Mouse (Mus musculus) liver, embryonic 11.5 days (tissue): Measurements from ENCODE around the gene Car14. TPM values are rescaled to one million over a fixed set of nuclear protein-coding genes. Genes with fewer than 3 reads are reported as not detected.

Source experiments
- ATAC-seq: fragments of 200-750 bp; cut with Nextera tagmentation; replicated peaks from 2 replicates; pipeline ENCODE4 v1.8.0; 2017; ENCODE audit warnings: moderate number of reproducible peaks, mild to moderate bottlenecking, moderate TSS enrichment, moderate library complexity; ENCODE audit not compliant: low FRiP score
- DNase-seq: peaks from one replicate; pipeline ENCODE4 v3.0.0-alpha.2; 2017; ENCODE audit warnings: low spot score
- H3K27ac ChIP-seq: fragments of 300-500 bp; sonication (generic); 2 replicates; pipeline ENCODE4 v1.5.1; 2014; ENCODE audit warnings: mild to moderate bottlenecking, low read depth, low read length, control low read depth
- H3K27me3 ChIP-seq: fragments of 300-500 bp; sonication (generic); replicated peaks from 2 replicates; pipeline ENCODE4 v1.6.1; 2014; ENCODE audit warnings: low read length, mixed read lengths; ENCODE audit not compliant: control insufficient read depth, insufficient read depth
- H3K36me3 ChIP-seq: fragments of 300-500 bp; sonication (generic); 2 replicates; pipeline ENCODE4 v1.6.1; 2014; ENCODE audit warnings: mild to moderate bottlenecking, low read length, moderate library complexity, mixed read lengths; ENCODE audit not compliant: control insufficient read depth, insufficient read depth
- H3K4me1 ChIP-seq: fragments of 300-500 bp; sonication (generic); replicated peaks from 2 replicates; pipeline ENCODE4 v1.6.1; 2014; ENCODE audit warnings: low read length, mixed read lengths; ENCODE audit not compliant: control insufficient read depth, insufficient read depth
- H3K4me2 ChIP-seq: fragments of 300-500 bp; sonication (generic); 2 replicates; pipeline ENCODE4 v1.6.1; 2014; ENCODE audit warnings: mild to moderate bottlenecking, control low read depth, moderate library complexity
- H3K4me3 ChIP-seq: fragments of 300-500 bp; sonication (generic); 2 replicates; pipeline ENCODE4 v1.5.1; 2014; ENCODE audit warnings: low read depth, low read length, control low read depth
- H3K9ac ChIP-seq: fragments of 300-500 bp; sonication (generic); 2 replicates; pipeline ENCODE4 v1.6.1; 2014; ENCODE audit warnings: low read depth, low read length, control low read depth
- H3K9me3 ChIP-seq: fragments of 300-500 bp; sonication (generic); 2 replicates; pipeline ENCODE4 v1.6.1; 2016; ENCODE audit warnings: low read length, inconsistent platforms, mixed read lengths; ENCODE audit not compliant: control insufficient read depth
- WGBS: fragments of 180-500 bp; shearing (Covaris S2); extraction: QIAGEN DNeasy Blood & Tissue Kit; methylation state at CpG from one replicate; pipeline ENCODE4 v1.1.7; 2014; 5-methylcytosine and 5-hydroxymethylcytosine counted together
- polyA plus RNA-seq: library from polyadenylated mRNA; unstranded; fragments of >200 nt; fragmentation: Nextera tagmentation; extraction: Ambion mirVana; gene quantifications from 2 replicates; pipeline ENCODE4 v1.2.1, GENCODE M21; 2014

Gene Car14
- polyA plus RNA-seq, 1 experiment from 2014 or later = 27.4 TPM

GRCm38 (mm10) chr3:95942749-95943148, 38.3 kb upstream of the Car14 start:
- Histone ChIP-seq H3K4me3 (no peak overlapping the region), H3K9me3 (no peaks in the 10 kb centered on the region), H3K27ac (no peak overlapping the region), H3K27me3 (no peaks in the 10 kb centered on the region), H3K4me1 (no peaks in the 10 kb centered on the region), H3K36me3 (peaks cover 62% of the 10 kb centered on the region), H3K9ac (no peak overlapping the region), H3K4me2 (no peak overlapping the region)
- DNase-seq = no peak
- no peak for ATAC-seq
- 80% methylated on average over 6 of the region's 6 CpGs for WGBS

GRCm38 (mm10) chr3:95938835-95939234, 34.3 kb upstream of the Car14 start:
- no peaks in the 10 kb centered on the region for H3K4me1 ChIP-seq
- no peak overlapping the region for H3K4me3 ChIP-seq
- no peak overlapping the region for H3K9ac ChIP-seq
- no peaks in the 10 kb centered on the region for H3K27me3 ChIP-seq
- DNase-seq (no peak), ATAC-seq (no peak)
- no peaks in the 10 kb centered on the region for H3K9me3 ChIP-seq
- H3K36me3 ChIP-seq = peaks cover 74% of the 10 kb centered on the region
- H3K4me2 ChIP-seq = no peak overlapping the region
- 89% methylated on average over 15 of the region's 15 CpGs for WGBS
- H3K27ac ChIP-seq = no peak overlapping the region

GRCm38 (mm10) chr3:95938217-95938616, 33.7 kb upstream of the Car14 start:
- 97% methylated on average over 8 of the region's 8 CpGs for WGBS
- no peaks in the 10 kb centered on the region for H3K27me3 ChIP-seq

GRCm38 (mm10) chr3:95934448-95934847, 30.0 kb upstream of the Car14 start:
- Histone ChIP-seq H3K4me2 (no peak overlapping the region), H3K4me3 (no peak overlapping the region), H3K27ac (no peak overlapping the region), H3K4me1 (peaks cover 11% of the 10 kb centered on the region), H3K9me3 (no peaks in the 10 kb centered on the region), H3K9ac (no peak overlapping the region), H3K27me3 (no peaks in the 10 kb centered on the region), H3K36me3 (peaks cover 50% of the 10 kb centered on the region)
- no peak for DNase-seq
- ATAC-seq = no peak
- 76% methylated on average over 1 of the region's 1 CpGs for WGBS

More at GRCm38 (mm10) chr3:95938217-95938616, 33.7 kb upstream of the Car14 start:
- no peak for DNase-seq
- H3K9ac ChIP-seq = no peak overlapping the region
- H3K9me3 ChIP-seq = no peaks in the 10 kb centered on the region
- no peak for ATAC-seq
- peaks cover 78% of the 10 kb centered on the region for H3K36me3 ChIP-seq
- H3K4me3 ChIP-seq = no peak overlapping the region
- no peaks in the 10 kb centered on the region for H3K4me1 ChIP-seq
- H3K27ac ChIP-seq = no peak overlapping the region
- H3K4me2 ChIP-seq = no peak overlapping the region

- Histone ChIP-seq H3K9me3 (no peaks in the 10 kb centered on the region), H3K9ac (no peak overlapping the region), H3K4me2 (no peak overlapping the region), H3K4me3 (no peak overlapping the region), H3K36me3 (peaks cover 39% of the 10 kb centered on the region), H3K4me1 (peaks cover 11% of the 10 kb centered on the region), H3K27ac (no peak overlapping the region), H3K27me3 (no peaks in the 10 kb centered on the region)
- DNase-seq (no peak), ATAC-seq (no peak)
- 91% methylated on average over 7 of the region's 7 CpGs for WGBS
Measured at GRCm38 (mm10) chr3:95933111-95933750, 28.7 kb upstream of the Car14 start.

GRCm38 (mm10) chr3:95932566-95932965, 28.1 kb upstream of the Car14 start:
- ATAC-seq (no peak), DNase-seq (no peak)
- no peak overlapping the region for H3K4me3 ChIP-seq
- H3K27me3 ChIP-seq = no peaks in the 10 kb centered on the region
- 0 out of 2 replicates have a peak overlapping the region, but pooled peaks have one; percentile 8 for H3K9ac ChIP-seq
- no peaks in the 10 kb centered on the region for H3K9me3 ChIP-seq
- no peak overlapping the region for H3K27ac ChIP-seq
- H3K4me1 ChIP-seq = peaks cover 11% of the 10 kb centered on the region
- H3K4me2 ChIP-seq = peak overlapping the region; percentile 8
- peaks cover 32% of the 10 kb centered on the region for H3K36me3 ChIP-seq
- WGBS = 86% methylated on average over 7 of the region's 7 CpGs

GRCm38 (mm10) chr3:95932157-95932556, 27.7 kb upstream of the Car14 start:
- no peak for ATAC-seq
- peak overlapping the region; percentile 8 for H3K4me2 ChIP-seq
- H3K9ac ChIP-seq = 0 out of 2 replicates have a peak overlapping the region, but pooled peaks have one; percentile 8
- H3K9me3 ChIP-seq = no peaks in the 10 kb centered on the region
- H3K4me3 ChIP-seq = no peak overlapping the region
- WGBS = 68% methylated on average over 1 of the region's 1 CpGs
- H3K36me3 ChIP-seq = peaks cover 28% of the 10 kb centered on the region
- peaks cover 11% of the 10 kb centered on the region for H3K4me1 ChIP-seq
- no peak for DNase-seq
- no peaks in the 10 kb centered on the region for H3K27me3 ChIP-seq
- H3K27ac ChIP-seq = no peak overlapping the region

GRCm38 (mm10) chr3:95931471-95931870, 27.0 kb upstream of the Car14 start:
- ATAC-seq (no peak), DNase-seq (no peak)
- Histone ChIP-seq H3K4me2 (peak overlapping the region; percentile 89), H3K36me3 (peaks cover 21% of the 10 kb centered on the region), H3K4me1 (peaks cover 11% of the 10 kb centered on the region), H3K4me3 (peak overlapping the region; percentile 99; the same call in 1 of the 2 replicates), H3K9me3 (no peaks in the 10 kb centered on the region), H3K9ac (no peak overlapping the region), H3K27me3 (no peaks in the 10 kb centered on the region), H3K27ac (no peak overlapping the region)
- WGBS = 90% methylated on average over 1 of the region's 1 CpGs

- no peak for ATAC-seq
- Histone ChIP-seq H3K4me1 (peaks cover 11% of the 10 kb centered on the region), H3K36me3 (peaks cover 18% of the 10 kb centered on the region; the same call in 1 of the 2 replicates), H3K27me3 (no peaks in the 10 kb centered on the region), H3K4me2 (peak overlapping the region; percentile 89), H3K27ac (peak overlapping the region; percentile 95), H3K9ac (peak overlapping the region; percentile 100), H3K9me3 (no peaks in the 10 kb centered on the region), H3K4me3 (peak overlapping the region; percentile 99)
- 0% methylated on average over 5 of the region's 5 CpGs for WGBS
- no peak for DNase-seq
Measured at GRCm38 (mm10) chr3:95930471-95930789, 25.9 kb upstream of the Car14 start.
